Mouse (Mus musculus): ENCODE measurements at regions not wholly inside any gene's neighbourhood (a gene's known extent, or its start where the extent isn't known, plus 50 kb on each side); places are given as distances from the start of the nearest gene placed in this dataset.

- no peak for TF ChIP-seq CTCF (IDR thresholded peaks at IDR 0.05; ENCODE audit: extremely low read depth, insufficient read depth, low read length)
- no peak for TF ChIP-seq POLR2A (IDR thresholded peaks at IDR 0.05; ENCODE audit: extremely low read depth, insufficient read depth, low read length)
Observed at GRCm38 (mm10) chr15:96759078-96759995, 59.8 kb upstream of the Slc38a2 start.
